Mouse (Mus musculus): ENCODE measurements around the gene Ptges3.
A peak's percentile ranks its signal among the peaks of the same experiment; 100 is the strongest.

Ptges3 gene

DNA sequence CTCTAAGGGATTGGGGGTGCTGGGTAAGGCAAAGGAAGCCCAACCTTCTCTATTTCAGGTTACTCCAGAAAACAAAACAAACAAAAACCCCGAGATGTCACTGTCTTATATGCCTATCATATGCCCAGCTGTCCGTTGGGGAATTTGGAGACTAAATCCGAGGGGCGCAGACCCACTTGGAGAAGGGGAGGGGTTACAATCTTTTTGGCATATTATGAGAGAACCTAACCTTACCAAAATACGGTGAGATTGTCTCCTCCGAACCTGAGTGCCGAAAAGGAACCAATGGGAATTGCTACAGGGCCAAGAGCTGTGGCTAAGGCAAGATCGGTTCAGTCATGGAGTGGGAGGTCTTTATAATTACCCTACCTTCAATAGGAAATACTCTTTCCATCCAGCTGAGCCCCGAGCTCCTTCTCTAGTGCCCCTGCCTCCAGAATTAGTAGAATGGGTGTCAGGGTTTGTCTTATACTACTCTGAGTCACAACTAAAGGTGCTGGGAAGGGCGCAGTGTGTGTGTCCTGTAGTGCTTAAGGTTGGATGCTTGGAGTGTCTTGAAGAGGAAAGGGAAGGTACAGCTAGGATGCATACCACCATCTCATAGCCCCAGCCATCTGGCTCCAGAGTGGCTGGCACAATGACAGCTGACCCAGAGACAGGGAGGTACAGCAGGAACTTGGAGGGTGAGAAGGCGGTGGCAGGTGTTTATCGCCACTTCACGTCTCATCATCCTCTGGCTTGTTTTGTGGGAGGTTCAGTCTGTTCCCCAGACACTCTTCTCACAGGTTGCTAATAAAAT, 34.9 kb downstream of the Ptges3 start:
- peak; percentile 18 for DNase-seq

DNA sequence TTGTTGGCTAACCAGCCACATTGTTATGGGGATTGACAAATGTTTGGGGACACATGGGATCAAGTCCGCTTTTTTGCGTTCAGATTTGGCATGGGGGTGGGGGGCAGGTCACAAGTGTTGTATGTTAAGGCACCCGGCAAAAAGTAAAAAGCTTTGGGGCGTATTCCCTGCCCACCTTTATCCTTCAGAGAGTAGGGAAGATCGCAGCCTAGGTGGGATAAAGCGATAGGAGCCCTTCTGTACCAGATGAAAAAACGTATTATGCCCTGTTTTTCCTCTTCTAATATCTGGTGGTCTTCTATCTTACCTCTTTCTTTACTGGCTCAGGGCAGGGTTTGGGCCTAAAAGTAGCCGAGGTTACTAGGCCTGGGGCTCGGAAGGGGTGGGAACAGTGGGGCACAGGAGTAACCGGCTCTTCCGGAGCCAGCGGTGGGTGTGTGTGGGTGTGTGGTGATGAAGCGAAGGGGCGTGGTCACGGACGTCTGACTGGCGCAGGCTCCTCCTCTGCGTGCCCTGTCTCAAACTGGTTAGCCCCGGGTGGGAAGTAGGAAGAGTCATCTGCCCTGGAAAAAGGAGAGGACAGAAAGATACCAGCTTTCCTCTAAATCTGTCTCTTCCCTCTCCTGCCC, 35.7 kb downstream of the Ptges3 start:
- peak; percentile 98 for DNase-seq

DNA sequence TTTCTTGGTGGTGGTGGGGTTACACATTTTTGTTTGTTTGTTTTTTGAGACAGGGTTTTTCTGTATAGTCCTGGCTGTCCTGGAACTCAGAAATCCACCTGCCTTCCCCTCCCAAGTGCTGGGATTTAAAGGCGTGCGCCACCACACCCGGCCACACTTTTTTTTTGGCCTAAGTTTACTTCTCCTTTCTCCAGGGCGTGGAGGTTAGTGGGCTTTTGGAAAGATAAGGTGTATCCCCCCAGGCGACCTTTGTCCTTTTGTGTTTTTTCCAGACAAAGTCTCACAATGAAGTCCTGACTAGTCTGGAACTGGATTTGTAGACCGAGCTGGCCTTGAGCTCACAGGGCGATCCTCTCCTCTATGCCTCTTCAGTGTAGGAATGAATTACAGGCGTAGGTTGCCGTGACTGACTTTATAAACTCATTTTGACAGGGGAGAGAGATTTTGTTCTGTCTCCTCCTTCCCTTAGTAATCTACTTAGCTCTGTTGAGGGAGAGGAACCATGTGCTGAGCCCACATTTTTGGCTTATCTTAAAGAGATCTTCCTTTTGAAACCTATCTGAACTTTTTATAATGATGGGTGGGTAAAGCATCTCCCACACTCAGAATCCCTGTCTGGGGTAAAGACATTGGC, 36.4 kb downstream of the Ptges3 start:
- DNase-seq, result no peak

DNA sequence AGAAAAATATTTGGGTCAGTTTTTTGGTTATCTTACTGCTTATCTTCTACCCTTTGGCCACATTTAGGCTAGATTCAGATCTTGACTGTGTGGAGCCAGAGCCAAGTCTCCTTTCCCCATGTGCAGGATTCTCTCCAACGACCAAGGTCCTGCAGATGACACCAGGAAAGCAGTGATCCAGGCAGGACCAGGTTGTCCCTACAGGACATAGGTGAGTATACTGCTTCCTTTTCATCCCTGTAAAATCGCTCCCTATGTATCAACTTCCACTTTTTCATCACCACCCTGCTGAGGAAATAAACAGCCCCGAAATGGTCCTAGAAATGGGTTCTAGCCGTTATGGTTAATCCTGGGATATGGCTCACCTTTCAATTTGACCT, 37.5 kb downstream of the Ptges3 start:
- no peak for DNase-seq

DNA sequence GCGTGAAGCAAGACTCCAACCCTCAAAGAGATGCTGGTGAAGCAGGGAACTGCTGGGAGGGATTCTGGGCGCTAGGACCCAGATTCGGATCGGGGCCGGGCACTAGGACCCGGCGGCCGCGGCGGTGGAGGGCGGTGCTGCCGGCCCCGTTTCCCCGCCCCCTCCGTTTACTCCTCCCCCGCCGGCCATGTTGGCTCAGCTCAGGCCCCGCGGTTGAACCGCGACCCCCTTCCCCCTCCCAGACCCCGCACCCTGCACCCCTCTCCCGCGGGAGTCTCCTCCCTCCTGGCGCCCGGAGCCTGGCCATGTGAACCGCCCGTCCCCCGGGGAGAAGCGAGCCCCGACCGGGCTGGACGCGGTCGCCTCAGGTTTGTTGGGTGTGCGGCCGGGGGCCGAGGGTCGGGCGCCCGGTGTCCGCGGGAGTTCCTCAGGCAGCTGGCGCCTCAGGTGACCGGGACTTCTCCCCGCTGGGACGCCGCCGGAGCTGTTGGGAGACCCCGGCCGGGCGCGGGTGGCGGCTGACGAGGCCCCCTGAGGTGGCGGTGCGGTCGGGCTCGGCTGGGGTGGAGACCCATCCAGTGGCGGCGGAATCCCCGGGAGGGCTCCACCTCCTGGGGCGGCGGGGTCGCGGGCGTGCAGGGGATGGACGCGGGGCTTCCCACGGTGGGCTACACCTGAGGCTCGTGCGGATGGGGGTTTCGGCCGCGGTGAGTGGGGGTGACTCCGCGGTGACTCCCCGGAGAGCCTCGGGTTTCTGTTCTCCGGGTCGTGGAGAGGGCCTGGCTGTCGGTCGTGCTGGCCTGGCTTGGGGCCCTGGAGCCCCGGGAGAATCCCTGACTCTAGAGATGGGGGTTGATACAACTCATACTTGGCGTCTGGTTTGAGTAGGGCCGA, 38.2 kb downstream of the Ptges3 start:
- DNase-seq, result peak; percentile 85

DNA sequence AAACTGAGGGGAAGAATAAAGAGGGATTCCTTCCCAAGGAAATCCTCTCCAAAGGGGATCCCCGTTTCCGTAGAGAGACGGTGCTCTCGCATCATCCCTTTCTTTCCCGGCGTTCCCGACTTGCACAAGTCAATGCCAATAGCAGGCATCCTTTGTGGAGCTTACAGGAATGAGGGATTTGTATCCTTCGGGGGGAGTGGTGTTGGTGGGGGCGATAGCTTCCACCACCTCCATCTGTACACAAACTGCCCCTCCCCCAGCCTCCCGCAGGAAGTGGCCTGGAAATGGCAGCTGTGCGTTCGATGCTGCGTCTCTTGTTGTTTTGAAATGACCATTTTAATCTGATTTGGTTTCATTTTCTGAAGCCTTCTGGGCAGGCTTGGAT, 38.8 kb downstream of the Ptges3 start:
- DNase-seq, result peak; percentile 75

DNA sequence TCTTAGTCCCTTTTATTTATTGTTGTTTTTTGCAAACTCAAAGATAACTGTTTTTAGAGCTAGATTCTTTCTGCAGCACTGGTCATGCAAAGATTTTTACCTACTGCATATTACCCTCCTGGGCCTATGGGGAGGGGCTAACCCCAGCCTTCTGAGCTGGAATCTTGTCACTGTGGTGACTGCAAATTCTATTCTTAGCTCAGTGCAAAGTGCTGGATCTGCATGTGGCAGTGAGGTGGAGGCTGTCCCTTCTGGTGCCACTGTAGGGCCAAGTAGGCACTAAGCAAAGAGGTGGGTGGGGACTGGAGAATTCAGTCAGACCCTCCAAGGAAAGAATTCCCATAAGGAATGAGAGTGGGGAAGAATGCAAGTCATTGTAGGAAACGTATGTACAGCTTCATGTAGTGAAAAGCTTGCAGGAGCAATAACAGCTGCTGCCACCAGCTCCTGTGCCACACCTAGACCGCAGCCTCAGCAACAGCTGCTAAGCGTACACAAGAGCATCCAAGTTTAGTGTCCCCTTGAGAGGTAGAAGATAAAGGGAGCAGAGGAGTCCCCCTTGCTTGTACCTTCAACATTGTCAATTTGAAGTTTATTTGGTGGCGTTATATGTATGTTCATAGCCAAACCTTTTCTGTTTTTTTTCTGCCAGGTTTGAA, 51.5 kb downstream of the Ptges3 start:
- DNase-seq, result no peak

DNA sequence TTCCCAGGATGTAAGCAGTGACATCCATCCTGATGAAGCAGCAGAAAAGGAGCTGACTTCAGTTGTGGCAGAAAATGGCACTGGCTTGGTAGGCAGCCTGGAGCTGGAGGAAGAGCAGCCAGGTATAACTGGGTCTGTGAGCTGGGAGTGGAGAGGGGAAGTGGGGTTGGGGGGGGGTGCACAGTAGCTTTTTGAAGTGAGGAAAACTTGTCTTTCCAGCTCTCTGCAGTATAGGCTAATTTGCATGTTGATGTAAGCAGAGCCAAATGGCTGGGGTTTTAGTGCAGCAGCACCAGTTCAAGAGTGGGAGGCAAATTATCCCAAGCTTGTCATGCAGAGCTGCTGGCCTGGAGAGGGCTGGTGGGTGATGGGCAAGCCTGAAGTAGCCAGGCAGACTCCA, 52.5 kb downstream of the Ptges3 start:
- no peak for DNase-seq

DNA sequence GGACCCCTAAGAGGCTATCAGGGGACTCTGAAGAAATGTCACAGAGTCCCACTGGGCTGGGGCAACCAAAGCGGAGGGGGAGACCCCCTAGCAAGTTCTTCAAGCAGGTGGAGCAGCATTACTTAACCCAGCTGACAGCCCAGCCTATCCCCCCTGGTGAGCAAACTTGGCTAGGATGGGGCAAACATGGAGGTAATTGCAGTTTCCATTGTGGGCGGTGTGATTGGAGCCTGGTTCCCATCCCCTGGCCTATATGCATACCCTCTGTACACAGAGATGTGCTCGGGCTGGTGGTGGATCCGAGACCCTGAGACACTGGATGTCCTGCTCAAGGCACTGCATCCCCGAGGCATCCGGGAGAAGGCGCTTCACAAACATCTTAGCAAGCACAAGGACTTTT, 65.1 kb downstream of the Ptges3 start:
- DNase-seq, result no peak

DNA sequence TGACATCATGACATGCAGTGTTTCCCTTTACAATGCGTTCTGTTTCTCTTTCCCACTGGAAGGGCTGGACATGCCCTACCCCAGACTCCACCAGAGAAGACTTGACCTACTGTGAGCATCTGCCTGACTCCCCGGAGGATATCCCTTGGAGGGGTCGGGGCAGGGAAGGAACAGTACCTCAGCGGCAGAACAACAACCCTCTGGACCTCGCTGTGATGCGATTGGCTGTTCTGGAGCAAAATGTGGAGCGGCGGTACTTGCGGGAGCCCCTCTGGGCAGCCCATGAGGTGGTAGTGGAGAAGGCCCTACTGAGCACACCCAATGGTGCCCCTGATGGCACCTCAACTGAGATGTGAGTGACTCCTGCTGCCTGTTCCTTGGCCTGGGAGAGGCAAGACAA, 66.1 kb downstream of the Ptges3 start:
- no peak for DNase-seq

DNA sequence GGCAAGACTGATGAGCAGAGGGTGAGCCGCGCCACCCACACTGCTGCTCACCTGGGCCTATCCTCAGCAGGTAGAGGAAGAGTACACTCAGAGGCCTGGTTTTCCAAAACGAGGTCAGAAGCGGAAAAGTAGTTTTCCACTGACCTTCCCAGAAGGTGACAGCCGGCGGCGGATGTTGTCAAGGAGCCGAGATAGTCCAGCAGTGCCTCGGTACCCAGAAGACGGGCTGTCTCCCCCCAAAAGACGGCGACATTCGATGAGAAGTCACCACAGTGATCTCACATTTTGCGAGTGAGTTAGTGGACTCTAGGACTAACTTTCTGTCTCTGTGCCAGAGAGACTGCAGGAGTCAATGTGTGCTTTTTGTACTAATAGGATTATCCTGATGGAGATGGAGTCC, 67.2 kb downstream of the Ptges3 start:
- no peak for DNase-seq
